Mouse (Mus musculus) liver, postnatal 0 days (tissue): ENCODE results near the gene Dock8.

Source experiments
- CTCF ChIP-seq: sonication (generic); IDR thresholded peaks from 2 replicates; pipeline ENCODE4 v1.5.1; 2016; ENCODE audit warnings: antibody characterized with exemption, low read depth
- EP300 ChIP-seq: IDR thresholded peaks from 2 replicates; pipeline ENCODE4 v1.6.1; 2016; ENCODE audit warnings: antibody characterized with exemption, low read depth, mild to moderate bottlenecking

DNA sequence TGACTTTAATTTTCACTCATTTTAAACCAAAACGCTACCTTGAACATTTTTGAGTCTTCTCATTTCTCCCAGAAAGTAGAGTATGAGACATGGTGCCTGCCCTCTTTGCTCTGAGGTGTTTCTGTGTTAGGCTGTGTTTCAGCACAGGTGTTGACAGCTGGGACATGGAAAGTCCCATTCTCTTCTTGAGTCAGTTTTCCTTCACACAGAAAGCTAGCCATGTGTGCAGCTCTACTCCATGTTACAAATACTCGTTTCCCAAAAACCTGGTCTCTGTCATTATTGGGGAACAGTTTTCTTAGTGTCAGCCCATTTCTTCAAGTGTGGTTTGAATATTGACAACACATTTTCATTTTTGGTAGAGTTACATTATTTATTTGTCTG, 63.5 kb downstream of the Dock8 start:
- no peak for TF ChIP-seq CTCF
- no peak for TF ChIP-seq EP300
